8 mouse cellular contexts compared by ENCODE assay signal in the genomic region with DNA sequence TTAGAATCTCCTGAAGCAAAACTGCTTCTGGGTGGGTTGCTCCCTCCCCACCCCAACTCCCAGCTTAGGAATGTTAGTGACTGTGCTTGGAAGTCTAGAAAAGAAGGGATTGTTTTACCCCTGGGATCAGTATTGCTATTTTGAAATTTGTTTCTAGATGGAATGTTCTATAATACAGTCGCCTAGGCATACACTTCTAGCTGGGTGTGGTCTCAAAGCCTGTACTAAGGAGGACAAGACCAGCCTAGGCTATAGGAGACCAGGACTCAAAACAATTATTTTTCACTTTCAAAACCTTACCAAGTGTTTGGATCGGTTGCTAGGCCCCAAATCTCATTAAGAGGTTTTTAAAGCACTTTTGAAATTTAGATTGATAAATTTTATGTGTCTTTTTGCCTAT. TPM values are rescaled to one million over a fixed set of nuclear protein-coding genes. Genes with fewer than 3 reads are reported as not detected.
DNase-seq lines count a peak whose midpoint lies in the region; ATAC-seq lines count a peak whose summit lies in the region.

No protein-coding gene starts in this region.

- peak overlapping the region; percentile 67; the same call in 1 of the 2 replicates for H3K27ac ChIP-seq in limb, embryonic 12.5 days
- H3K27ac ChIP-seq in stomach, embryonic 14.5 days (ENCODE audit: low read length) = peak overlapping the region; percentile 68

- DNase-seq in lung, postnatal 36 days = peak; percentile 6
- no peak for DNase-seq in lung, postnatal 4 days
- DNase-seq in left cerebral cortex, postnatal 4 days = no peak
- no peak for DNase-seq in layer of hippocampus, postnatal 14 days (ENCODE audit: low spot score in 2 of 2)
- DNase-seq in cerebellum, adult 11-12 months = no peak

- peak overlapping the region; percentile 67 for H3K4me2 ChIP-seq in limb, embryonic 12.5 days
- peak overlapping the region; percentile 43 for H3K4me2 ChIP-seq in stomach, embryonic 14.5 days (replicated peaks; ENCODE audit: low read depth, low read length)

- H3K4me1 ChIP-seq in limb, embryonic 12.5 days (replicated peaks) = peaks cover 27% of the 10 kb centered on the region
- peaks cover 14% of the 10 kb centered on the region for H3K4me1 ChIP-seq in stomach, embryonic 14.5 days (ENCODE audit: control insufficient read depth, insufficient read depth, low read length)

- WGBS in limb, embryonic 12.5 days = 65% methylated on average over 2 of the region's 2 CpGs
- 63% methylated on average over 2 of the region's 2 CpGs for WGBS in stomach, embryonic 14.5 days

- H3K27me3 ChIP-seq in limb, embryonic 12.5 days = no peaks in the 10 kb centered on the region
- H3K27me3 ChIP-seq in stomach, embryonic 14.5 days (ENCODE audit: control insufficient read depth, insufficient read depth, low read length) = no peaks in the 10 kb centered on the region

- H3K36me3 ChIP-seq in limb, embryonic 12.5 days = peaks cover 14% of the 10 kb centered on the region
- peaks cover 4% of the 10 kb centered on the region; the same call in 1 of the 2 replicates for H3K36me3 ChIP-seq in stomach, embryonic 14.5 days (ENCODE audit: control insufficient read depth, insufficient read depth, low read length)

- no peak overlapping the region for H3K9ac ChIP-seq in limb, embryonic 12.5 days (replicated peaks)
- H3K9ac ChIP-seq in stomach, embryonic 14.5 days (replicated peaks; ENCODE audit: low read depth, low read length) = no peak overlapping the region; the same call in 1 of the 2 replicates

- peak overlapping the region; percentile 88 for H3K4me3 ChIP-seq in limb, embryonic 12.5 days (replicated peaks)
- peak overlapping the region; percentile 80 for H3K4me3 ChIP-seq in stomach, embryonic 14.5 days (ENCODE audit: low read depth, low read length)

- no peaks in the 10 kb centered on the region for H3K9me3 ChIP-seq in limb, embryonic 12.5 days
- no peaks in the 10 kb centered on the region for H3K9me3 ChIP-seq in stomach, embryonic 14.5 days (ENCODE audit: control insufficient read depth, low read depth, low read length)

- peak; percentile 58 for ATAC-seq in erythroid progenitor cell, adult 5-6 weeks (replicated peaks; ENCODE audit: low FRiP score, poor library complexity, severe bottlenecking)
- peak; percentile 10; the same call in 1 of the 2 replicates for ATAC-seq in limb, embryonic 12.5 days (ENCODE audit: insufficient number of reproducible peaks, insufficient read depth, low FRiP score, low TSS enrichment, low read depth)
- ATAC-seq in stomach, embryonic 14.5 days (ENCODE audit: insufficient number of reproducible peaks, insufficient read depth, low FRiP score, low read depth) = no peak

- intact Hi-C loops in left cerebral cortex, postnatal 4 days (cut with DNase I) = no loop called here

RNA-seq across cellular contexts. Expression of a gene that starts 0.6 kb away (rescaled TPM):
- 188 and 294 TPM in 2 replicates for total RNA-seq in erythroid progenitor cell, adult 5-6 weeks (2015; ENCODE audit: low replicate concordance)
- total RNA-seq in erythroid progenitor cell, adult 5-6 weeks (2017; ENCODE audit: low replicate concordance) = 311 and 332 TPM in 2 replicates
- 63.4 and 64.8 TPM in 2 replicates for polyA plus RNA-seq in limb, embryonic 12.5 days (2016; fragmentation: Nextera tagmentation; extraction: Ambion mirVana)
- 59.1 and 60.7 TPM in 2 replicates for polyA plus RNA-seq in stomach, embryonic 14.5 days (2014; fragmentation: Nextera tagmentation; extraction: Ambion mirVana)
- total RNA-seq in left cerebral cortex, postnatal 4 days (2021) = 1 to 10 TPM; 6.0 to 6.6 TPM
- 1 to 10 TPM; 1.8 to 2.6 TPM for total RNA-seq in layer of hippocampus, postnatal 14 days (2021)

RNA-seq across cellular contexts. Expression of a gene that starts 28.5 kb away (rescaled TPM):
- total RNA-seq in erythroid progenitor cell, adult 5-6 weeks (2015; ENCODE audit: low replicate concordance) = 3.8 and 15.5 TPM in 2 replicates
- 4.1 and 7.3 TPM in 2 replicates for total RNA-seq in erythroid progenitor cell, adult 5-6 weeks (2017; ENCODE audit: low replicate concordance)
- polyA plus RNA-seq in limb, embryonic 12.5 days (2016; fragmentation: Nextera tagmentation; extraction: Ambion mirVana) = 3.0 and 4.0 TPM in 2 replicates
- 6.7 and 7.5 TPM in 2 replicates for polyA plus RNA-seq in stomach, embryonic 14.5 days (2014; fragmentation: Nextera tagmentation; extraction: Ambion mirVana)
- total RNA-seq in left cerebral cortex, postnatal 4 days (2021) = 10 to 100 TPM; 26.2 to 30.6 TPM
- 10 to 100 TPM; 93.7 to 95.0 TPM for total RNA-seq in layer of hippocampus, postnatal 14 days (2021)

Comparison
In these comparisons a context has a peak if more than half of its experiments do, and no peak if none do; other contexts are left out.
1. RNA of a gene that starts 0.6 kb away (total RNA-seq): 188 to 332 TPM in erythroid progenitor cell, adult 5-6 weeks; 6.0 to 6.6 TPM in left cerebral cortex, postnatal 4 days and 1.8 to 2.6 TPM in layer of hippocampus, postnatal 14 days; every median in the first group is over 10 times any median in the second.